Mouse (Mus musculus): ENCODE results near the gene Gm12184.
"Not testable (repeated sequence)": the region's sequence is repeated elsewhere in the genome, so short reads cannot be mapped to it uniquely, and the experiment has no call there.

Gene Gm12184

GRCm38 (mm10) chr11:48799921-48800701 lies 26.3 kb downstream of the Gm12184 start, which contains the start of gene Rack1:
Gene Rack1, plus strand, starts transcription at chr11:48800332.
- peak; percentile 79 to 87 for DNase-seq (ENCODE audit: low spot score in 2 of 2)

- no peak for DNase-seq (ENCODE audit: low spot score in 2 of 2)
Measured at GRCm38 (mm10) chr11:48798984-48799920, 27.2 kb downstream of the Gm12184 start.

- DNase-seq (ENCODE audit: low spot score in 2 of 2), result no peak
Measured at GRCm38 (mm10) chr11:48798308-48798707, 28.1 kb downstream of the Gm12184 start.

GRCm38 (mm10) chr11:48797287-48797686 lies 29.2 kb downstream of the Gm12184 start:
- no peak for DNase-seq (ENCODE audit: low spot score in 2 of 2)

- DNase-seq (ENCODE audit: low spot score in 2 of 2), result no peak
Measured at GRCm38 (mm10) chr11:48796290-48796689, 30.2 kb downstream of the Gm12184 start.

- no peak for DNase-seq (ENCODE audit: low spot score in 2 of 2)
Measured at GRCm38 (mm10) chr11:48795221-48795620, 31.2 kb downstream of the Gm12184 start.

GRCm38 (mm10) chr11:48793184-48793583 lies 33.3 kb downstream of the Gm12184 start:
- no peak for DNase-seq (ENCODE audit: low spot score in 2 of 2)

- DNase-seq (ENCODE audit: low spot score in 2 of 2), result not testable (repeated sequence)
Measured at GRCm38 (mm10) chr11:48791894-48792293, 34.6 kb downstream of the Gm12184 start.

GRCm38 (mm10) chr11:48790946-48791345 lies 35.5 kb downstream of the Gm12184 start:
- DNase-seq (ENCODE audit: low spot score in 2 of 2), result no peak

- peak; percentile 63 to 80 for DNase-seq (ENCODE audit: low spot score in 2 of 2)
Measured at GRCm38 (mm10) chr11:48789973-48790823, 36.3 kb downstream of the Gm12184 start.

GRCm38 (mm10) chr11:48789215-48789614 lies 37.2 kb downstream of the Gm12184 start:
- DNase-seq (ENCODE audit: low spot score in 2 of 2), result no peak

- DNase-seq (ENCODE audit: low spot score in 2 of 2), result peak in 1 of 2 experiments; percentile 70
Measured at GRCm38 (mm10) chr11:48788311-48789089, 38.0 kb downstream of the Gm12184 start.

GRCm38 (mm10) chr11:48787455-48788211 lies 38.8 kb downstream of the Gm12184 start:
- no peak for DNase-seq (ENCODE audit: low spot score in 2 of 2)

- no peak for DNase-seq (ENCODE audit: low spot score in 2 of 2)
Measured at GRCm38 (mm10) chr11:48782243-48782642, 44.2 kb downstream of the Gm12184 start.

- no peak for DNase-seq (ENCODE audit: low spot score in 2 of 2)
Measured at GRCm38 (mm10) chr11:48779450-48779849, 47.0 kb downstream of the Gm12184 start.

GRCm38 (mm10) chr11:48777303-48777702 lies 49.2 kb downstream of the Gm12184 start:
- DNase-seq (ENCODE audit: low spot score in 2 of 2), result no peak

GRCm38 (mm10) chr11:48776664-48777063 lies 49.8 kb downstream of the Gm12184 start:
- DNase-seq (ENCODE audit: low spot score in 2 of 2), result no peak

- DNase-seq (ENCODE audit: low spot score in 2 of 2), result peak in 1 of 2 experiments; percentile 62
Measured at GRCm38 (mm10) chr11:48775483-48775882, 51.0 kb downstream of the Gm12184 start.

Measured in frontal cortex, postnatal 10 days (tissue).